In genomic region chr13:103065437-103065836, GRCm38 (mm10) we compare ENCODE assay signal across 26 mouse cellular contexts.
DNase-seq lines count a peak whose midpoint lies in the region; ATAC-seq lines count a peak whose summit lies in the region.
"Had no signal": no experiment of that assay in that cellular context is flagged by ENCODE, and none has a peak within 500 bp of the region (broad histone marks: within the 10 kb centered on the region; RNA-seq: fewer than 3 reads in every experiment).

No protein-coding gene starts in this region.

- H3K27me3 ChIP-seq in heart, embryonic 14.5 days (ENCODE audit: control insufficient read depth, insufficient read depth, low read length) = no peaks in the 10 kb centered on the region
- H3K27me3 ChIP-seq in splenic B cell, adult 2 months (ENCODE audit: control insufficient read depth, insufficient read depth, low read length, poor library complexity, severe bottlenecking) = no peaks in the 10 kb centered on the region
- H3K27me3 ChIP-seq: forebrain, embryonic 12.5 days; hindbrain, embryonic 12.5 days; limb, embryonic 15.5 days; liver, embryonic 15.5 days; stomach, embryonic 15.5 days had no signal

- DNase-seq in heart, adult 9 months (ENCODE audit: low spot score in 2 of 2) = no peak
- peak; percentile 4 to 14 for DNase-seq in monocyte, adult 2 months (ENCODE audit: low read depth in 1 of 2, low spot score in 2 of 2)
- DNase-seq in splenic B cell, adult 2 months (ENCODE audit: low read depth, low spot score) = peak; percentile 32
- no peak for DNase-seq in right cerebral cortex, postnatal 25 days
- DNase-seq in layer of hippocampus, postnatal 36 days = no peak
- DNase-seq: adrenal gland, postnatal 14 days; cerebellum, adult 11-12 months; cerebellum, postnatal 36 days; gastrocnemius, postnatal 25 days; kidney, adult 2 months; kidney, postnatal 14 days; spleen, adult 18-20 months; thymus, adult 18-20 months had no signal

- no peak overlapping the region for H3K4me3 ChIP-seq in heart, embryonic 14.5 days (ENCODE audit: control insufficient read depth in 1 of 2, insufficient read depth in 1 of 2, low read depth in 1 of 2, low read length in 2 of 2)
- H3K4me3 ChIP-seq: forebrain, embryonic 12.5 days; hindbrain, embryonic 12.5 days; layer of hippocampus, adult 2 months; limb, embryonic 15.5 days; liver, embryonic 15.5 days; myocyte; stomach, embryonic 15.5 days had no signal

- ATAC-seq in heart, embryonic 14.5 days (ENCODE audit: insufficient number of reproducible peaks, insufficient read depth, low FRiP score, low read depth) = no peak
- no peak for ATAC-seq in monocyte, adult 5-6 weeks (replicated peaks; ENCODE audit: insufficient number of reproducible peaks, low FRiP score, low TSS enrichment, poor library complexity, severe bottlenecking)
- ATAC-seq in common myeloid progenitor, adult 5-6 weeks (replicated peaks; ENCODE audit: low read depth, poor library complexity, severe bottlenecking) = peak; percentile 95
- ATAC-seq: CD4-positive, CD25-positive, alpha-beta regulatory T cell, adult 4 months; inflammation-experienced regulatory T-cells, adult 6 months had no signal

- no peak overlapping the region for H3K27ac ChIP-seq in heart, embryonic 14.5 days (replicated peaks in 1 of 2; ENCODE audit: control insufficient read depth in 1 of 2, insufficient read depth in 1 of 2, low read depth in 2 of 2, low read length in 2 of 2)
- H3K27ac ChIP-seq: forebrain, embryonic 12.5 days; hindbrain, embryonic 12.5 days; layer of hippocampus, adult 2 months; limb, embryonic 15.5 days; liver, embryonic 15.5 days; macrophage; stomach, embryonic 15.5 days had no signal

- WGBS in heart, embryonic 14.5 days = 62% methylated on average over 7 of the region's 7 CpGs

- no peak overlapping the region for H3K9ac ChIP-seq in heart, embryonic 14.5 days (ENCODE audit: low read length)
- H3K9ac ChIP-seq: forebrain, embryonic 12.5 days; hindbrain, embryonic 12.5 days; limb, embryonic 15.5 days; liver, embryonic 15.5 days; stomach, embryonic 15.5 days had no signal

- H3K4me2 ChIP-seq in heart, embryonic 14.5 days (ENCODE audit: low read length) = peak overlapping the region; percentile 38
- H3K4me2 ChIP-seq: forebrain, embryonic 12.5 days; hindbrain, embryonic 12.5 days; limb, embryonic 15.5 days; liver, embryonic 15.5 days; stomach, embryonic 15.5 days had no signal

- H3K4me1 ChIP-seq in heart, embryonic 14.5 days (ENCODE audit: control insufficient read depth in 2 of 2, insufficient read depth in 2 of 2, low read length in 2 of 2) = peaks cover 9 to 35% of the 10 kb centered on the region in 2 experiments
- H3K4me1 ChIP-seq: liver, embryonic 15.5 days; stomach, embryonic 15.5 days had no signal

- H3K9me3 ChIP-seq in heart, embryonic 14.5 days (ENCODE audit: control insufficient read depth, low read length) = no peaks in the 10 kb centered on the region
- H3K9me3 ChIP-seq: forebrain, embryonic 12.5 days; hindbrain, embryonic 12.5 days; limb, embryonic 15.5 days; liver, embryonic 15.5 days; stomach, embryonic 15.5 days had no signal

- H3K36me3 ChIP-seq in heart, embryonic 14.5 days (ENCODE audit: control insufficient read depth, insufficient read depth, low read length) = no peaks in the 10 kb centered on the region
- H3K36me3 ChIP-seq in splenic B cell, adult 2 months (ENCODE audit: control insufficient read depth, insufficient read depth, low read length, poor library complexity, severe bottlenecking) = no peaks in the 10 kb centered on the region
- H3K36me3 ChIP-seq: forebrain, embryonic 12.5 days; hindbrain, embryonic 12.5 days; limb, embryonic 15.5 days; liver, embryonic 15.5 days; stomach, embryonic 15.5 days had no signal

Comparison
In these comparisons a context has a peak if more than half of its experiments do, and no peak if none do; other contexts are left out.
1. DNase-seq: peak in monocyte, adult 2 months (2 of 2) and splenic B cell, adult 2 months (single experiment); none in heart, adult 9 months (0 of 2), right cerebral cortex, postnatal 25 days (single experiment) and layer of hippocampus, postnatal 36 days (0 of 2).